Mouse (Mus musculus) stomach, postnatal 0 days (tissue): ENCODE data around the gene Gamt.

Experiments used
- CTCF ChIP-seq: IDR thresholded peaks from 2 replicates; pipeline ENCODE4 v1.5.1; 2016; ENCODE audit warnings: antibody characterized with exemption, low read depth, mild to moderate bottlenecking, moderate library complexity
- EP300 ChIP-seq: optimal IDR thresholded peaks from 2 replicates; pipeline ENCODE3; 2016; ENCODE audit warnings: antibody characterized with exemption

DNA sequence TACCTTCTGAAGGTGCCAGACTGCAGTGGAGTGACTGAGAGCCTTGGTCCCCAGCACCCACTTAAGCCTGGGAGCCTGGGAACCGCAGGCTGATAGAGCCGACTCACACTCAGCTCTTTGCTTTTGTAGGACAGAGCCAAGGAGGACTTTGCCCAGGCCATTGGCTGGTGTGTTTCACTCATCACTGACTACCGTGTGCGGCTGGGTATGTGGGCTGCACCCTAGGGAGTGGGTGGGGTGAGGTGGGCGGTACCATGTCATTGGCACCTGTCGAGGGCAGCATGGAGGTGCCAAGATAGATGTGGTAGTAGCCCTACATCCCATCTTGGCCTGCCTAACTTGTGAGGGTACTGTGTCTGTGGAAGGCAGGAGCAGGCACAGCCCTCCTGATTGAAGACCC is 21.0 kb downstream of the Gamt start:
- TF ChIP-seq CTCF (no peak), EP300 (no peak)
